Comparison of ENCODE assay signal across 22 mouse cellular contexts in genomic region chr15:67460384-67460783, GRCm38 (mm10).
DNase-seq lines count a peak whose midpoint lies in the region; ATAC-seq and TF ChIP-seq lines count a peak whose summit lies in the region.
"Had no signal": no experiment of that assay in that cellular context is flagged by ENCODE, and none has a peak within 500 bp of the region (broad histone marks: within the 10 kb centered on the region; RNA-seq: fewer than 3 reads in every experiment).

No protein-coding gene starts in this region.

- peak; percentile 67 for ATAC-seq in heart, postnatal 0 days (ENCODE audit: insufficient read depth, low read depth)
- ATAC-seq in common myeloid progenitor, adult 5-6 weeks (replicated peaks; ENCODE audit: low read depth, poor library complexity, severe bottlenecking), result peak; percentile 93
- ATAC-seq: forebrain, embryonic 13.5 days; lung, postnatal 0 days; midbrain, embryonic 13.5 days had no signal

- intact Hi-C loops in left cerebral cortex, postnatal 36 days (cut with DNase I), result no loop called here

- H3K27me3 ChIP-seq in heart, postnatal 0 days (ENCODE audit: control insufficient read depth, insufficient read depth, low read length), result no peaks in the 10 kb centered on the region
- H3K27me3 ChIP-seq in heart, embryonic 10.5 days (ENCODE audit: insufficient read depth, poor library complexity, severe bottlenecking), result no peaks in the 10 kb centered on the region
- H3K27me3 ChIP-seq: forebrain, embryonic 13.5 days; limb, embryonic 12.5 days; liver, embryonic 15.5 days; midbrain, embryonic 13.5 days; neural tube, embryonic 13.5 days; stomach, embryonic 15.5 days had no signal

- H3K36me3 ChIP-seq in heart, postnatal 0 days (replicated peaks; ENCODE audit: control insufficient read depth, insufficient read depth, low read length), result no peaks in the 10 kb centered on the region
- no peaks in the 10 kb centered on the region for H3K36me3 ChIP-seq in heart, embryonic 10.5 days
- H3K36me3 ChIP-seq: limb, embryonic 12.5 days; liver, embryonic 15.5 days; midbrain, embryonic 13.5 days; neural tube, embryonic 13.5 days; stomach, embryonic 15.5 days had no signal

- no peak overlapping the region for H3K4me3 ChIP-seq in heart, postnatal 0 days (ENCODE audit: low read depth, low read length)
- H3K4me3 ChIP-seq in heart, embryonic 10.5 days, result no peak overlapping the region
- H3K4me3 ChIP-seq: forebrain, embryonic 13.5 days; heart, adult 2 months; limb, embryonic 12.5 days; liver, embryonic 15.5 days; midbrain, embryonic 13.5 days; neural tube, embryonic 13.5 days; stomach, embryonic 15.5 days had no signal

- no peak for TF ChIP-seq CTCF in heart, postnatal 0 days (IDR thresholded peaks at IDR 0.05; ENCODE audit: low read depth)

- H3K9me3 ChIP-seq in heart, postnatal 0 days (replicated peaks; ENCODE audit: control insufficient read depth, low read length), result no peaks in the 10 kb centered on the region
- H3K9me3 ChIP-seq in heart, embryonic 10.5 days, result no peaks in the 10 kb centered on the region
- H3K9me3 ChIP-seq: forebrain, embryonic 13.5 days; limb, embryonic 12.5 days; liver, embryonic 15.5 days; midbrain, embryonic 13.5 days; neural tube, embryonic 13.5 days; stomach, embryonic 15.5 days had no signal

- WGBS in heart, postnatal 0 days, result 0% methylated on average over 1 of the region's 1 CpGs
- WGBS in heart, embryonic 10.5 days, result 44% methylated on average over 1 of the region's 1 CpGs

- DNase-seq in heart, postnatal 0 days (ENCODE audit: low spot score), result peak; percentile 63
- DNase-seq in heart, embryonic 10.5 days (ENCODE audit: low spot score), result no peak
- peak; percentile 19 to 21 for DNase-seq in CD8-positive naive resting alpha-beta T cell, adult 2 months (ENCODE audit: low read depth in 2 of 2, low spot score in 2 of 2)
- peak; percentile 35 for DNase-seq in naive thymus-derived CD4-positive, alpha-beta T cell, adult 2 months (ENCODE audit: low read depth)
- no peak for DNase-seq in layer of hippocampus, adult 9-11 months
- DNase-seq in left cerebral cortex, postnatal 36 days (ENCODE audit: low spot score in 2 of 2), result no peak
- DNase-seq: adrenal gland, postnatal 36 days; cerebellum, adult 11-12 months; cerebellum, postnatal 25 days; kidney, adult 2 months; kidney, postnatal 25 days; right cerebral cortex, adult 18-20 months; thymus, adult 18-20 months had no signal

- no peak for TF ChIP-seq EP300 in heart, postnatal 0 days (IDR thresholded peaks at IDR 0.05; ENCODE audit: low read depth)

- H3K9ac ChIP-seq in heart, postnatal 0 days (replicated peaks; ENCODE audit: low read depth, low read length), result no peak overlapping the region
- H3K9ac ChIP-seq: forebrain, embryonic 13.5 days; limb, embryonic 12.5 days; liver, embryonic 15.5 days; midbrain, embryonic 13.5 days; neural tube, embryonic 13.5 days; stomach, embryonic 15.5 days had no signal

- H3K4me2 ChIP-seq in heart, postnatal 0 days (ENCODE audit: low read depth, low read length), result no peak overlapping the region
- H3K4me2 ChIP-seq: forebrain, embryonic 13.5 days; limb, embryonic 12.5 days; liver, embryonic 15.5 days; midbrain, embryonic 13.5 days; neural tube, embryonic 13.5 days; stomach, embryonic 15.5 days had no signal

- H3K4me1 ChIP-seq in heart, postnatal 0 days (ENCODE audit: control insufficient read depth, insufficient read depth), result peaks cover 14% of the 10 kb centered on the region
- no peaks in the 10 kb centered on the region for H3K4me1 ChIP-seq in heart, embryonic 10.5 days
- H3K4me1 ChIP-seq: forebrain, embryonic 13.5 days; limb, embryonic 12.5 days; liver, embryonic 15.5 days; midbrain, embryonic 13.5 days; neural tube, embryonic 13.5 days; stomach, embryonic 15.5 days had no signal

- no peak overlapping the region for H3K27ac ChIP-seq in heart, postnatal 0 days (ENCODE audit: low read depth)
- H3K27ac ChIP-seq in heart, embryonic 10.5 days, result no peak overlapping the region
- H3K27ac ChIP-seq: forebrain, embryonic 13.5 days; heart, adult 2 months; limb, embryonic 12.5 days; liver, embryonic 15.5 days; midbrain, embryonic 13.5 days; neural tube, embryonic 13.5 days; stomach, embryonic 15.5 days had no signal

Comparison
In these comparisons a context has a peak if more than half of its experiments do, and no peak if none do; other contexts are left out.
1. DNase-seq: peak in heart, postnatal 0 days (single experiment), CD8-positive naive resting alpha-beta T cell, adult 2 months (2 of 2) and naive thymus-derived CD4-positive, alpha-beta T cell, adult 2 months (single experiment); none in heart, embryonic 10.5 days (single experiment), layer of hippocampus, adult 9-11 months (single experiment) and left cerebral cortex, postnatal 36 days (0 of 2).